Mouse (Mus musculus) megakaryocyte, embryonic 14.5 days (primary cell): ENCODE measurements around the gene 1810024B03Rik.

ENCODE experiments used
- FLI1 ChIP-seq: IDR thresholded peaks from 2 replicates; pipeline ENCODE4 v1.6.1; 2012; ENCODE audit warnings: low read length, inconsistent platforms, mixed read lengths
- GATA1 ChIP-seq: IDR thresholded peaks from 3 replicates; pipeline ENCODE4 v1.6.1; 2012; ENCODE audit warnings: mixed read lengths, low read length, inconsistent platforms, borderline replicate concordance

GRCm38 (mm10) chr2:127250291-127251008 lies 42.4 kb upstream of the 1810024B03Rik start:
- TF ChIP-seq GATA1 = no peak
- TF ChIP-seq FLI1 = no peak
